Mouse (Mus musculus) heart, postnatal 0 days (tissue): Measurements from ENCODE around the gene Rint1.

Experiments used
- CTCF ChIP-seq: IDR thresholded peaks from 2 replicates; pipeline ENCODE4 v1.5.1; 2016; ENCODE audit warnings: antibody characterized with exemption, control low read depth, low read depth
- EP300 ChIP-seq: IDR thresholded peaks from 2 replicates; pipeline ENCODE4 v1.6.1; 2016; ENCODE audit warnings: antibody characterized with exemption, low read depth

- TF ChIP-seq CTCF (no peak), EP300 (no peak)
These were observed 31.1 kb upstream of the Rint1 start for GRCm38 (mm10) chr5:23756368-23756767.
